Mouse (Mus musculus) lung, adult 2 months (tissue): Measurements from ENCODE around the gene Ces3b.

ENCODE experiments used
- CTCF ChIP-seq: fragments of 200-500 bp; IDR thresholded peaks from 2 replicates; pipeline ENCODE4 v1.5.1; 2011; ENCODE audit warnings: mild to moderate bottlenecking, low read length, control low read depth; ENCODE audit not compliant: insufficient read depth
- POLR2A ChIP-seq: fragments of 200-500 bp; IDR thresholded peaks from 2 replicates; pipeline ENCODE4 v1.6.1; 2011; ENCODE audit warnings: low read depth, mild to moderate bottlenecking, control low read depth, low read length, borderline replicate concordance; ENCODE audit errors: extremely low read depth

DNA sequence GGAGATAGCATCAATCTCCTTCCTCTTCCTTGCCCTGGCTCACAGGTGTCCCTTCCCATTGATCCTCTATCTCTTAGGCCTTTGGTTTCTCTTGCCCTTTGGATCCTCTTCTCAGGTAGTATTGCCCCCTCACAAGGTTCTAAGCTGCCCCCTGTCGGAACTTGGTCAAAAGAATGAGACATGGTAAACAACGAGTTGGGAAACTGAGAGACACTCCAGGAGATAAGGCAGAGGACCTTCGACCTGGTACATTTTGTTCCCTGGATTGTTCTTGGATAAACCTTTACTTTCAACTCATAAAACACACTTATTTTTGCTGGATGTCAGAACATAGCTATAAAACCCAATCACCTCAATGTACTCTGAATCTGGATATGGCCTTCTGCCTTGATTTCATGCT, 20.7 kb downstream of the Ces3b start:
- TF ChIP-seq CTCF (no peak), POLR2A (no peak)
